Mouse (Mus musculus) layer of hippocampus, adult 9-11 months (tissue): ENCODE measurements around the gene Gm10408.
"Not testable (repeated sequence)": the region's sequence is repeated elsewhere in the genome, so short reads cannot be mapped to it uniquely, and the experiment has no call there.

ENCODE experiments used
- DNase-seq: peaks from one replicate; pipeline ENCODE4 v3.0.0; 2022

Gm10408 gene

GRCm38 (mm10) chr14:3449079-3449478 is at the start of gene Gm10408:
Gm10408 (plus strand) TSS chr14:3449379.
- DNase-seq, result not testable (repeated sequence)

GRCm38 (mm10) chr14:3412314-3412713 is 36.9 kb upstream of the Gm10408 start, which contains the start of gene Gm10409:
Gm10409 (plus strand) TSS chr14:3412614.
- not testable (repeated sequence) for DNase-seq

GRCm38 (mm10) chr14:3427803-3428202 is 21.4 kb upstream of the Gm10408 start, which contains the start of gene Gm3005:
Gm3005 (plus strand) TSS chr14:3428103.
- not testable (repeated sequence) for DNase-seq
